Mouse (Mus musculus): ENCODE measurements at regions not wholly inside any gene's neighbourhood (a gene's known extent, or its start where the extent isn't known, plus 50 kb on each side); places are given as distances from the start of the nearest gene placed in this dataset.
A peak's percentile ranks its signal among the peaks of the same experiment; 100 is the strongest.

- ATAC-seq: no peak
- peak overlapping the region; percentile 36 for H3K4me2 ChIP-seq (ENCODE audit: low read depth, low read length)
- no peak for TF ChIP-seq CTCF (IDR thresholded peaks at IDR 0.05; ENCODE audit: low read depth)
- no peak for TF ChIP-seq EP300 (IDR thresholded peaks at IDR 0.05; ENCODE audit: low read depth)
- H3K4me1 ChIP-seq (ENCODE audit: insufficient read depth): peaks cover 3% of the 10 kb centered on the region; the same call in 1 of the 2 replicates
- no peaks in the 10 kb centered on the region for H3K36me3 ChIP-seq (replicated peaks; ENCODE audit: insufficient read depth, low read length)
- no peak for DNase-seq
- H3K9me3 ChIP-seq (ENCODE audit: low read length): no peaks in the 10 kb centered on the region
- H3K27ac ChIP-seq (ENCODE audit: low read depth): no peak overlapping the region
- H3K9ac ChIP-seq (replicated peaks): no peak overlapping the region
- no peaks in the 10 kb centered on the region for H3K27me3 ChIP-seq (ENCODE audit: insufficient read depth, low read length)
- WGBS (ENCODE audit: insufficient replicate concordance): 25% methylated on average over 13 of the region's 13 CpGs
- no peak overlapping the region for H3K4me3 ChIP-seq (ENCODE audit: low read depth, low read length)
Measured at GRCm38 (mm10) chr16:93423174-93423573, 180.7 kb downstream of the Setd4 start.

- H3K27ac ChIP-seq (ENCODE audit: low read depth): no peak overlapping the region
- no peaks in the 10 kb centered on the region for H3K9me3 ChIP-seq (ENCODE audit: low read length)
- H3K4me3 ChIP-seq (ENCODE audit: low read depth, low read length): no peak overlapping the region
- ATAC-seq (no peak), DNase-seq (no peak)
- H3K36me3 ChIP-seq (replicated peaks; ENCODE audit: insufficient read depth, low read length): no peaks in the 10 kb centered on the region
- H3K4me2 ChIP-seq (ENCODE audit: low read depth, low read length): no peak overlapping the region
- 67% methylated on average over 13 of the region's 13 CpGs for WGBS (ENCODE audit: insufficient replicate concordance)
- peaks cover 3% of the 10 kb centered on the region; the same call in 1 of the 2 replicates for H3K4me1 ChIP-seq (ENCODE audit: insufficient read depth)
- no peaks in the 10 kb centered on the region for H3K27me3 ChIP-seq (ENCODE audit: insufficient read depth, low read length)
- H3K9ac ChIP-seq (replicated peaks): no peak overlapping the region
- TF ChIP-seq CTCF (IDR thresholded peaks at IDR 0.05; ENCODE audit: low read depth) (no peak), EP300 (IDR thresholded peaks at IDR 0.05; ENCODE audit: low read depth) (no peak)
Measured at GRCm38 (mm10) chr16:93422221-93422620, 181.6 kb downstream of the Setd4 start.

- no peaks in the 10 kb centered on the region for H3K27me3 ChIP-seq (ENCODE audit: insufficient read depth, low read length)
- peak; percentile 90 for ATAC-seq
- WGBS (ENCODE audit: insufficient replicate concordance): 49% methylated on average over 8 of the region's 8 CpGs
- H3K4me2 ChIP-seq (ENCODE audit: low read depth, low read length): no peak overlapping the region
- no peaks in the 10 kb centered on the region for H3K36me3 ChIP-seq (replicated peaks; ENCODE audit: insufficient read depth, low read length)
- no peaks in the 10 kb centered on the region for H3K4me1 ChIP-seq (ENCODE audit: insufficient read depth)
- DNase-seq: no peak
- TF ChIP-seq CTCF (IDR thresholded peaks at IDR 0.05; ENCODE audit: low read depth) (no peak), EP300 (IDR thresholded peaks at IDR 0.05; ENCODE audit: low read depth) (peak; percentile 92)
- H3K9me3 ChIP-seq (ENCODE audit: low read length): no peaks in the 10 kb centered on the region
- H3K4me3 ChIP-seq (ENCODE audit: low read depth, low read length): no peak overlapping the region
- no peak overlapping the region for H3K27ac ChIP-seq (ENCODE audit: low read depth)
- no peak overlapping the region for H3K9ac ChIP-seq (replicated peaks)
Measured at GRCm38 (mm10) chr16:93418246-93418645, 185.6 kb downstream of the Setd4 start.

- Histone ChIP-seq H3K4me1 (ENCODE audit: insufficient read depth) (no peaks in the 10 kb centered on the region), H3K9ac (replicated peaks) (no peak overlapping the region), H3K36me3 (replicated peaks; ENCODE audit: insufficient read depth, low read length) (no peaks in the 10 kb centered on the region), H3K27me3 (ENCODE audit: insufficient read depth, low read length) (no peaks in the 10 kb centered on the region), H3K9me3 (ENCODE audit: low read length) (no peaks in the 10 kb centered on the region), H3K4me3 (ENCODE audit: low read depth, low read length) (no peak overlapping the region), H3K27ac (ENCODE audit: low read depth) (no peak overlapping the region), H3K4me2 (ENCODE audit: low read depth, low read length) (no peak overlapping the region)
- ATAC-seq: no peak; the same call in 1 of the 2 replicates
- no peak for DNase-seq
- 79% methylated on average over 8 of the region's 8 CpGs for WGBS (ENCODE audit: insufficient replicate concordance)
- TF ChIP-seq EP300 (IDR thresholded peaks at IDR 0.05; ENCODE audit: low read depth) (no peak), CTCF (IDR thresholded peaks at IDR 0.05; ENCODE audit: low read depth) (no peak)
Measured at GRCm38 (mm10) chr16:93417831-93418230, 186.0 kb downstream of the Setd4 start.

- Histone ChIP-seq H3K9me3 (ENCODE audit: low read length) (no peaks in the 10 kb centered on the region), H3K9ac (replicated peaks) (no peak overlapping the region), H3K36me3 (replicated peaks; ENCODE audit: insufficient read depth, low read length) (no peaks in the 10 kb centered on the region), H3K4me3 (ENCODE audit: low read depth, low read length) (no peak overlapping the region), H3K4me1 (ENCODE audit: insufficient read depth) (no peaks in the 10 kb centered on the region), H3K27ac (ENCODE audit: low read depth) (no peak overlapping the region), H3K4me2 (ENCODE audit: low read depth, low read length) (no peak overlapping the region), H3K27me3 (ENCODE audit: insufficient read depth, low read length) (no peaks in the 10 kb centered on the region)
- TF ChIP-seq CTCF (IDR thresholded peaks at IDR 0.05; ENCODE audit: low read depth): no peak
- no peak for TF ChIP-seq EP300 (IDR thresholded peaks at IDR 0.05; ENCODE audit: low read depth)
- DNase-seq (no peak), ATAC-seq (no peak)
- 50% methylated on average over 16 of the region's 16 CpGs for WGBS (ENCODE audit: insufficient replicate concordance)
Measured at GRCm38 (mm10) chr16:93392024-93392675, 211.7 kb downstream of the Setd4 start.

- H3K27me3 ChIP-seq (ENCODE audit: insufficient read depth, low read length): no peaks in the 10 kb centered on the region
- no peaks in the 10 kb centered on the region for H3K9me3 ChIP-seq (ENCODE audit: low read length)
- 64% methylated on average over 11 of the region's 11 CpGs for WGBS (ENCODE audit: insufficient replicate concordance)
- H3K9ac ChIP-seq (replicated peaks): no peak overlapping the region
- no peak for ATAC-seq
- no peak overlapping the region for H3K4me2 ChIP-seq (ENCODE audit: low read depth, low read length)
- no peaks in the 10 kb centered on the region for H3K4me1 ChIP-seq (ENCODE audit: insufficient read depth)
- no peaks in the 10 kb centered on the region for H3K36me3 ChIP-seq (replicated peaks; ENCODE audit: insufficient read depth, low read length)
- no peak overlapping the region for H3K4me3 ChIP-seq (ENCODE audit: low read depth, low read length)
- TF ChIP-seq CTCF (IDR thresholded peaks at IDR 0.05; ENCODE audit: low read depth) (no peak), EP300 (IDR thresholded peaks at IDR 0.05; ENCODE audit: low read depth) (no peak)
- DNase-seq: no peak
- H3K27ac ChIP-seq (ENCODE audit: low read depth): no peak overlapping the region
Measured at GRCm38 (mm10) chr16:93387578-93388116, 216.2 kb downstream of the Setd4 start.
